Mouse (Mus musculus): ENCODE measurements around the gene Unc5a. TPM values are rescaled to one million over a fixed set of nuclear protein-coding genes. Genes with fewer than 3 reads are reported as not detected.

The Unc5a gene
- total RNA-seq, 2 experiments from 2014 or later: 0.77 to 10.8 TPM

GRCm38 (mm10) chr13:55024215-55024614 lies 75.0 kb downstream of the Unc5a start:
- no peak for ATAC-seq (replicated peaks; ENCODE audit: low FRiP score, poor library complexity, severe bottlenecking)

- ATAC-seq (replicated peaks; ENCODE audit: low FRiP score, poor library complexity, severe bottlenecking): no peak
These were observed 90.8 kb downstream of the Unc5a start for GRCm38 (mm10) chr13:55040016-55040415.

- no peak for ATAC-seq (replicated peaks; ENCODE audit: low FRiP score, poor library complexity, severe bottlenecking)
These were observed 98.5 kb downstream of the Unc5a start for GRCm38 (mm10) chr13:55047706-55048105.

Other genes starting within 250 kb of the Unc5a start
- gene Cdhr2, start 247.9 kb upstream of the Unc5a start, total RNA-seq (2015; ENCODE audit: low replicate concordance): not detected in 2 replicates
- not detected in 2 replicates for gene Cdhr2, start 247.9 kb upstream of the Unc5a start, total RNA-seq (2017; ENCODE audit: low replicate concordance)
- gene Gprin1, start 199.5 kb upstream of the Unc5a start, total RNA-seq (2015; ENCODE audit: low replicate concordance): not detected in 2 replicates
- not detected in 2 replicates for gene Gprin1, start 199.5 kb upstream of the Unc5a start, total RNA-seq (2017; ENCODE audit: low replicate concordance)
- not detected in 2 replicates for gene Sncb, start 182.8 kb upstream of the Unc5a start, total RNA-seq (2015; ENCODE audit: low replicate concordance)
- gene Sncb, start 182.8 kb upstream of the Unc5a start, total RNA-seq (2017; ENCODE audit: low replicate concordance): not detected in 2 replicates
- not detected in 2 replicates for gene Eif4e1b, start 165.4 kb upstream of the Unc5a start, total RNA-seq (2015; ENCODE audit: low replicate concordance)
- gene Eif4e1b, start 165.4 kb upstream of the Unc5a start, total RNA-seq (2017; ENCODE audit: low replicate concordance): not detected in 2 replicates
- gene Tspan17, start 160.0 kb upstream of the Unc5a start, total RNA-seq (2015; ENCODE audit: low replicate concordance): 2.5 TPM in 1 of 2 replicates, not detected in the other
- 1.0 TPM in 1 of 2 replicates, not detected in the other for gene Tspan17, start 160.0 kb upstream of the Unc5a start, total RNA-seq (2017; ENCODE audit: low replicate concordance)
- 19.6 and 22.4 TPM in 2 replicates for gene Hk3, start 72.0 kb downstream of the Unc5a start, total RNA-seq (2015; ENCODE audit: low replicate concordance)
- gene Hk3, start 72.0 kb downstream of the Unc5a start, total RNA-seq (2017; ENCODE audit: low replicate concordance): 34.2 and 38.5 TPM in 2 replicates
- 16.5 and 36.5 TPM in 2 replicates for gene Uimc1, start 150.9 kb downstream of the Unc5a start, total RNA-seq (2015; ENCODE audit: low replicate concordance)
- 25.1 and 30.4 TPM in 2 replicates for gene Uimc1, start 150.9 kb downstream of the Unc5a start, total RNA-seq (2017; ENCODE audit: low replicate concordance)
- 14.8 and 24.8 TPM in 2 replicates for gene Zfp346, start 155.9 kb downstream of the Unc5a start, total RNA-seq (2015; ENCODE audit: low replicate concordance)
- gene Zfp346, start 155.9 kb downstream of the Unc5a start, total RNA-seq (2017; ENCODE audit: low replicate concordance): 17.3 and 25.2 TPM in 2 replicates
- not detected in 2 replicates for gene Gm17617, start 184.1 kb downstream of the Unc5a start, total RNA-seq (2015; ENCODE audit: low replicate concordance)
- not detected in 2 replicates for gene Gm17617, start 184.1 kb downstream of the Unc5a start, total RNA-seq (2017; ENCODE audit: low replicate concordance)
- not detected in 2 replicates for gene Fgfr4, start 203.2 kb downstream of the Unc5a start, total RNA-seq (2015; ENCODE audit: low replicate concordance)
- not detected in 2 replicates for gene Fgfr4, start 203.2 kb downstream of the Unc5a start, total RNA-seq (2017; ENCODE audit: low replicate concordance)

All from erythroblast, adult 5-6 weeks (primary cell).